Mouse (Mus musculus): ENCODE measurements around the gene Ss18l1.

Ss18l1 gene

DNA sequence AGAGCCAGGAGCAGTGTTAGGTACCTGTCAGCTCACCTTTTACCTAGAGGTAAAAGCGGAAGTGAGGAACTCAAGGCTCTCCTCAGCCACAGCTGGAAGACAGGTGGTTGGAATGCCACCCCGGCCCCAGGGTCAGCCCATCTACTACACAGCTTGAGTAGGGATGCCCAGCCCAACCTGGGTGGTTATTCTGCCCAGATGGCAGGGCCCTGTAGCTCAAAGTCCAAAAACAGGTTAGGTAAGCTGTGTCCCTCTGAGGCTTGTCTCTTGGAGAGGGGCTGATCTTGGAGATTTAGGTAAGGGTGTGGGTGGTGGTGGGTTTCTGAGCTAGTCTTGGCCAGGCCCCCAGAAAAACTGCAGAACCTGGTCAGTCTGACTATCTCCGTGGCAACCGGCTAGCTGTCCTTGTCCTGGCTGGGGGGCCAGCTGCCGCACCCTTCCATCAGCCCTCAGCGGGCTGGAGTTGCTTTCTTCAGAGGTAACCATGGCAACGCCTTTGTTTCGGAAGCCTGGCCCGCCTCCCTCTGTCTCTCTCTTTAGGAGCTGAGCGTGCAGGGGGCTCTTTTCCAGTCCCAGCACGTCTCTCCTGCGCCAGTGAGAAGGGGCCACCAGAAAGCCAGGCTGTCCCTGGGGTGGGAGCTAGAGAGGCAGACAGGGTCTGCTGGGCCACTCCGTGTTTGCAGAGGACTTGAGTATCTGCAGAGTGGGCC is 75.3 kb downstream of the Ss18l1 start:
- no peak for DNase-seq (ENCODE audit: low read depth)

DNA sequence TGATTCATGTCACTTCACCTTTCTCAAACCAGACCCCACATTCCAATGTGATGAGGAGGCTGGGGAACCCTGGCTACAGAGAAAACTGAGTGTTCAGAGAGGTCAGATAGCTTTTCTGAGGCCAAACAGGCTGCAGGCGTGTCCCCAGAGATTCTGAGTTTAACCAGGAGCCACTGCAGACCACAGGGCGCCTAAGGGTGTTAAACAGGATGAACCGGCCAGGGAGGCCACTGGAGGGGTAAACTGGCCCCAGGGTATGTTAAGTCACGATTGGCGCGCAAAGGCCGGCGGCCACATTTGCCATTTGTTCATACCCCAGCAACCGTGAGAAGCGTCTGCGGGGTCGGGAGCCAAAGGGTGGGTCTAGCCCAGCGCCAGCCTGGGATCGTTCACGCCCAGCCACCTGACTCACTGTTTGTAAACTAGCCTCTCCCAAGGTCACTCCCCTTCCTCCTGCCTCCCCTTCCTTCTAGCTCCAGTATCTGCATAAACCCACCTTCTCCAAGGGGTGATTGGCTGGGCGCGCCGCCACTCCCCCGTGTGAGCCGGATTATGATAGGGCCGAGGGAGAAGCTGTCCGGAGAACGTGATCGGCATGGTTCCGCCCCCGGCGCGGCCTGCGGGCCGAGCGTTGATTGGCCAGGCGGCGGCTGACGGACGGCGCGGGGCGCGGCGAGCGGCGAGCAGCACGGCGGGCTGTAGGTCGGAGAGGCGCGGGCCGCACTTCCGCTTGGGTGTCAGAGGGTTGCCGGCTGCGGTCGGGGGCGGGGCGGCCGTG is 76.5 kb downstream of the Ss18l1 start, which contains the start of gene Osbpl2:
Gene Osbpl2, plus strand, starts transcription at position 646 of the 778 bp plus-strand sequence.
- peak; percentile 99 for DNase-seq (ENCODE audit: low read depth)

Data from NIH3T3 (cell line).